Mouse (Mus musculus): ENCODE measurements around the gene Dnmt1.

DNA sequence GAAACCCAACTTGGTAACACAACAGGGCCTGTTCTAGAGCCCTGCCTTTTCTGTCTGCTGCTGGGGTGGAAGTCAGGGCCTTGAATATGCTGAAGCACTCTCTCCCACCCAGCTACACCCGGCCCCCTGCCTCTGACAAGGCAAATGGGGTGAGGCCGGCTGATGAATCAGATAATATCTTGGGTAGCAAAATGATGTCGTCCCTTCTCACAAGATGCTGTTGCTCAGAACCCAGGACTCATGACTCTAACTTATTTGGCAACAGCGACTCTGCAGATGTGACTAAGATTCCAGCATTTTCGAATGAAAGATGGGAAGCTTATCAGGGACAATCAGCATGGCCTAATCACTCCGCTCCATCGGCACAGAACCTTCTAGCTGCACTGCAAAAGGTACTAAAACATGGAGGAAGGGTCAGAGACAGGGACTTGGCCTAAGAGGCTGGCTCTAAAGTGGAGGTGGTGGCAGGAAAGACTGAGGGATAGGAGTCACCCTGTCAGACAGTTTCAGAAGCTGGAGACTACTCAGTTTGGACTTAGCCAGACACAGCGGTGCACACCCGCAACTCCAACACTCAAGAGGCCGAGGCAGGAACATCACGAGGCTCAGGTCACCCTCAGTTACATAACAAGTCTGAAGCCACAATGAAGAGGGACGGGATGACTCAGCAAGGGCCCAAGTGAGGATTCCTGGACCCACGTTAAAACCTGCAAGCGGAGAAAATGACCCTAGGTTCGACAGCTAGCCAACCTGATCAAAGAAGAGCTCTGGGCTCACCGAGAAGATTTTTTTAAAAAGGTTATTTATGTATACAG, 13.4 kb downstream of the Dnmt1 start:
- TF ChIP-seq POLR2A (IDR thresholded peaks at IDR 0.05; ENCODE audit: borderline replicate concordance, insufficient read depth, low read length) (no peak), CTCF (IDR thresholded peaks at IDR 0.05; ENCODE audit: borderline replicate concordance, insufficient read depth, low read depth, low read length) (no peak)

All from cerebellum, adult 2 months (tissue).